Mouse (Mus musculus): ENCODE data around the gene Gnao1. TPM values are rescaled to one million over a fixed set of nuclear protein-coding genes. Genes with fewer than 3 reads are reported as not detected.

The Gnao1 gene
- polyA plus RNA-seq, 1 experiment: 37.5 TPM

DNA sequence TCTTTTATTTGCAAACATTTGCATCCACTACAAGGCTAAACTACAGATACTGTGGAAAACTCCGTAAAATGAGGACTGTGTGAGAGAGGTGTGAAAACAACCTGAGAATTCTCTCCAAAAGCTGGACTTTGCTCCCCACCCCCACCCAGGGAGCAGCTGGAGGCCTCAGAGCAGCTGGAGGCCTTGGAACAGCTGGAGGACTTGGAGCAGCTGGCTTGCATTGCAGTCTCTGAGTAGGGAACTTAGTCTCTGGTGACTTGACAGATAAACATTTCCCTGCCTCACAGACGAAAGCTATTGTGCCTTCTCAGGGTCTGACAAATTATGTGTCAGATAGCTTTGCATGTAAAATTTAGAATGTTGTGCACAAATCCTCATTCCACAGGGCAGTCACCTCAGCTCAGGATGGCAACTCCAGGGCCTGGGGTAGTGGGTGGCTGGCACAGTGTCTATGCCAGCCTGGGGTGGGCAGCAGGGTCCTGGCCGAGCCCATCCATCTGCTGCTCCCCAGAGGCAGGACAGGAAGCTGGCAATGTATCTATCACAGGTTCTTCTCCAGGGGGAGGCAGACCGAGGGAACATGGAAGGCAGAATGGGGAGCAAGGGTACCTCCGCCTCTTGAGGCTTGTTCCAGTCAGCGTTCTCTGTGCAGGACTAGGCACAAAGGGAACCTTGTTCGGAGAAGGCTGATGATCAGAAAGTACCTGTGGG is 87.2 kb downstream of the Gnao1 start:
- H3K4me3 ChIP-seq (ENCODE audit: insufficient read depth, low read depth, low read length): no peak overlapping the region
- no peaks in the 10 kb centered on the region for H3K4me1 ChIP-seq (ENCODE audit: control insufficient read depth, insufficient read depth, insufficient read length, low read length)
- H3K27ac ChIP-seq (replicated peaks; ENCODE audit: low read depth, low read length): no peak overlapping the region

- no peak overlapping the region for H3K27ac ChIP-seq (replicated peaks; ENCODE audit: low read depth, low read length)
- H3K4me1 ChIP-seq (ENCODE audit: control insufficient read depth, insufficient read depth, insufficient read length, low read length): no peaks in the 10 kb centered on the region
- H3K4me3 ChIP-seq (ENCODE audit: insufficient read depth, low read depth, low read length): no peak overlapping the region
These were observed 88.8 kb downstream of the Gnao1 start for GRCm38 (mm10) chr8:93898570-93898969.

DNA sequence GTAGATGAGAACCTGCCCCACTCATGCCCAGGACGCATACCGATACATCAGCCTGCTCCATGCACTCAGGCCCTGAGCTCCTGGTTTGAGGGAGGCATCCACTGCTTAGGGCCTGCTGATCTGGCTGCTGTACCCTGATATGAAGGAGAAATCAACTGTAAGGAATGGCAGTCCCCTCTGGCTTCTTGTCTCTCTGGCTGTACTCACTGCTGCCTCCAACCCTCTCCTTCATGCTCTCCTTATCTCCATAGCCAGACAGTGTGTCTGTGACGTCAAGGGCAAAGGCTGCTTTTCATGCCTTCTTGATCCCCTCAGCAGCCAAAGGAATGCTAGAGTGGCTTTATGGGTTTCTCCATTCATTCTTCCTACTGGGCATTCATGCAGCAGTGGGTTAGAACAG is 92.3 kb downstream of the Gnao1 start:
- no peak overlapping the region for H3K4me3 ChIP-seq (ENCODE audit: insufficient read depth, low read depth, low read length)

DNA sequence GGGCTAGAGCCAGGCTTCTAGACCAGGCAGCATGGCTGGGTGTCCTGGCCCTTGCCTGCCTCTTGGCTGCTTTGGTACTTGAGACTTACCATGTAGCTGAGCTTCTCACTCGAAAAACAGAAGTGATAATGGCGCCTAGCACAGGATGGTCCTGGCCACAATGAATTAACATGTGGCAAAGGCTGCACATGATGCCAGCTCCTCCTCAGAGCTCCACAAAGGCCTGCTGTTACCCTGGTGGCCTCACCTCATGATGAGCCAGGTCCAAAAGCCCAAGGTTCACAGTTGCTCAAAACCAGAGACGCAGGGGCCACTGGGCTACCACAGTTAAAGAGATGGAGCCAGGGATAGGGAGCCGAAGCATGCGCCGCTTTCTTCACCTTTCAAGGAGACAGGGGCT is 97.2 kb downstream of the Gnao1 start:
- H3K27ac ChIP-seq (replicated peaks; ENCODE audit: low read depth, low read length): no peak overlapping the region
- no peak overlapping the region for H3K4me3 ChIP-seq (ENCODE audit: insufficient read depth, low read depth, low read length)
- peaks cover 12% of the 10 kb centered on the region for H3K4me1 ChIP-seq (ENCODE audit: control insufficient read depth, insufficient read depth, insufficient read length, low read length)

More for the DNA sequence above, 92.3 kb downstream of the Gnao1 start:
- Histone ChIP-seq H3K4me1 (ENCODE audit: control insufficient read depth, insufficient read depth, insufficient read length, low read length) (peaks cover 5% of the 10 kb centered on the region), H3K27ac (replicated peaks; ENCODE audit: low read depth, low read length) (no peak overlapping the region)

DNA sequence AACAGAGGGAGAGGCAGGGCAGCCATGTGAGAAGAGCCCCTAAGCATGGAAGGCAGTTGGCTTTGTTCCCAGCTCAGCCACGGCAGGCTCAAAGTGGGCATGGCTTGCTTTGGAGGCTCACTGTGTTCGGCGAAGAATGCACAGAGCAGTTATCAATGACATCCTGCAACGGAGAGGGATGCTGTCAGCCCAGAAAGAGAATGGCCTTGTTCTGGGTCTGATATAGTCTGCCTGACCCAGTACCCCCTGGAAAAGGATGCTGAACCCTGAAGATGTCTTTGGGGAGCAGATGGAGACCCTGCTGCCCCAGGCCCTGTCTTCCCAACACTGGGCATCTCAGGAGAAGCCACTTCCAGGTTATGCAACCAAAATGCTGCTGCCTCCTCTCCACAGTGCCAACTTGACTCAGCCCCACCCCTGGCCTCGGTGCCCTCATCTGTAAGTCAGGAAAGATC is 98.2 kb downstream of the Gnao1 start:
- Histone ChIP-seq H3K27ac (replicated peaks; ENCODE audit: low read depth, low read length) (peak overlapping the region; percentile 26; the same call in 1 of the 2 replicates), H3K4me1 (ENCODE audit: control insufficient read depth, insufficient read depth, insufficient read length, low read length) (peaks cover 12% of the 10 kb centered on the region), H3K4me3 (ENCODE audit: insufficient read depth, low read depth, low read length) (no peak overlapping the region)

DNA sequence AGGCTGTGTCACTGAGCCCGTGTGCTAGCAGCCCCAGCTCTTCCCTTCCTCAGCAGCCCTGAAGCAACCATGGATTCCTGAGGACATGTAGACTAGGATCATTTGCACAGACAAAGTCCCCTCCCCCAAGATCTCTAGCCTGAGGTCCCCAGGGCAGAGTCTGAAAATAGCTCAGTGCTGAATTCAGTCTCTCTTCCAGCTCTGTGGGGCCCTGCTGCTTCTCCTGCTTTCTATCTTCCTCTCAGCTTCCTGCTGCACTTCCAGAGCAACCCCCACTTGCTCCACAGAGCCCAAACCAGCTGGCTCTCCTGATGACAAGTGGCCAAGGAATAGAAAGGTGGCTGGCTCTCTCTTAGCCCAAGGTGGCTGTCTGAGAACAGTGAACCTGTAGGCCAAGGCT is 98.8 kb downstream of the Gnao1 start:
- Histone ChIP-seq H3K4me3 (ENCODE audit: insufficient read depth, low read depth, low read length) (no peak overlapping the region), H3K4me1 (ENCODE audit: control insufficient read depth, insufficient read depth, insufficient read length, low read length) (peaks cover 12% of the 10 kb centered on the region), H3K27ac (replicated peaks; ENCODE audit: low read depth, low read length) (peak overlapping the region; percentile 26; the same call in 1 of the 2 replicates)

- Histone ChIP-seq H3K4me3 (ENCODE audit: insufficient read depth, low read depth, low read length) (no peak overlapping the region), H3K4me1 (ENCODE audit: control insufficient read depth, insufficient read depth, insufficient read length, low read length) (peaks cover 7% of the 10 kb centered on the region), H3K27ac (replicated peaks; ENCODE audit: low read depth, low read length) (no peak overlapping the region)
These were observed 102.2 kb downstream of the Gnao1 start for GRCm38 (mm10) chr8:93911715-93912555.

GRCm38 (mm10) chr8:93917859-93918421 is 108.2 kb downstream of the Gnao1 start:
- no peak overlapping the region for H3K4me3 ChIP-seq (ENCODE audit: insufficient read depth, low read depth, low read length)
- H3K27ac ChIP-seq (replicated peaks; ENCODE audit: low read depth, low read length): peak overlapping the region; percentile 9
- peaks cover 12% of the 10 kb centered on the region for H3K4me1 ChIP-seq (ENCODE audit: control insufficient read depth, insufficient read depth, insufficient read length, low read length)

DNA sequence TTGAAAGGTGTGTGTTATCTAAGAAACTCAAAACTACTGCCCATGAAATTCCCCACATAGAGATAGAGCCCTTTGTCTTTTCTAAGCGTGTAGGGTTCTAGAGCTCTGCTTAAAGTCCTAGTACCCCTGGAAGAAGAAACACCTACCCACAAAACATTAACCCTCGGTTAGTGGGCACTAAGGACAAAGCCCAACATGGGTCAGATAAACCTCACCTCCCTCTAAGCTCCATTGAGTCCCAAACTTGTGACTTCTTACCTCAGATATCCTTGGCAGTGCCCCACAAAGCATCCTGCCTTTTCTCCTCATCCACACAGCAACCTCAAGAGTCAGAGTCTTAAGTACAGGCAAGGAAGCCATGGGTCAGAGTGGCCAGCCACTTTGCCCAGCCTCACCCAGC is 108.8 kb downstream of the Gnao1 start:
- no peak overlapping the region for H3K4me3 ChIP-seq (ENCODE audit: insufficient read depth, low read depth, low read length)
- 0 out of 2 replicates have a peak overlapping the region, but pooled peaks have one; percentile 9 for H3K27ac ChIP-seq (replicated peaks; ENCODE audit: low read depth, low read length)
- H3K4me1 ChIP-seq (ENCODE audit: control insufficient read depth, insufficient read depth, insufficient read length, low read length): peaks cover 12% of the 10 kb centered on the region

DNA sequence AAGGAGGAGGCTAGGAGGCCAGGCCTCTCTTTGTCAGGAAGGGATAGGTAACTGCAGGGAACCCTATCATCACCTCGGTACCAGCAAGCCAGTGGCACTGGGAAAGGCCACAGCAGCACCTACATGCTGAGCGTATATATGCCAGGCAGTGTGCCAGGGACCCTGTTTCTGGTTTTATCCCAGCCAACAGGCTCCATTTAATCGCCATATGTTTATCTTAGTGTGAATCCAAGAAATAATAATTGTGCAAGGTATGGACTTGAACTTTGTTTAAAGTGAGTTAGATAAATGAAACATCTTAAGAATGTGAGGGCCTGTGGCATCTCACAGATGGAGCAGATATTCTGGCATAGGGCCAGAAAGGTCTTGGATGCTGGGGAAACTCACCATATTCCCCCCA is 109.7 kb downstream of the Gnao1 start:
- Histone ChIP-seq H3K27ac (replicated peaks; ENCODE audit: low read depth, low read length) (no peak overlapping the region), H3K4me3 (ENCODE audit: insufficient read depth, low read depth, low read length) (no peak overlapping the region), H3K4me1 (ENCODE audit: control insufficient read depth, insufficient read depth, insufficient read length, low read length) (peaks cover 12% of the 10 kb centered on the region)

GRCm38 (mm10) chr8:93919916-93920589 is 110.3 kb downstream of the Gnao1 start:
- Histone ChIP-seq H3K4me3 (ENCODE audit: insufficient read depth, low read depth, low read length) (no peak overlapping the region), H3K4me1 (ENCODE audit: control insufficient read depth, insufficient read depth, insufficient read length, low read length) (peaks cover 12% of the 10 kb centered on the region), H3K27ac (replicated peaks; ENCODE audit: low read depth, low read length) (no peak overlapping the region)

DNA sequence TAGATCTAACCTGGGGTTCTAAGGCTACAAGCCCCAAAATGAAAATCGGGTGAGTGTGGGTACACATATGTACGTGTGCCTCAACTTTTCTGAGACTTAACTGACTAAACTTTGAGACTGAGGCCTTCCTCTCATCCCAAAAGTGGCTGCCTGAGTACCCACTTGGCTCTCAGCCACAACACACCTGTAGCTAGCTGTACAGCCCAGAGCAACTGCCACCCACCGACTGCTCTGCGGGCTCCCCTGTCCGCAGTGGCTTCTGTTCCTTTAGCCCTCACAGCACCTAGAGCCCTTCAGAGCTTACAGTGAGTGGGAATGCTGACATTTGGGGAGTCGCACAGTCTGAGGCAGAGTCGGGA is 110.8 kb downstream of the Gnao1 start:
- no peak overlapping the region for H3K4me3 ChIP-seq (ENCODE audit: insufficient read depth, low read depth, low read length)
- no peak overlapping the region for H3K27ac ChIP-seq (replicated peaks; ENCODE audit: low read depth, low read length)
- peaks cover 12% of the 10 kb centered on the region for H3K4me1 ChIP-seq (ENCODE audit: control insufficient read depth, insufficient read depth, insufficient read length, low read length)

DNA sequence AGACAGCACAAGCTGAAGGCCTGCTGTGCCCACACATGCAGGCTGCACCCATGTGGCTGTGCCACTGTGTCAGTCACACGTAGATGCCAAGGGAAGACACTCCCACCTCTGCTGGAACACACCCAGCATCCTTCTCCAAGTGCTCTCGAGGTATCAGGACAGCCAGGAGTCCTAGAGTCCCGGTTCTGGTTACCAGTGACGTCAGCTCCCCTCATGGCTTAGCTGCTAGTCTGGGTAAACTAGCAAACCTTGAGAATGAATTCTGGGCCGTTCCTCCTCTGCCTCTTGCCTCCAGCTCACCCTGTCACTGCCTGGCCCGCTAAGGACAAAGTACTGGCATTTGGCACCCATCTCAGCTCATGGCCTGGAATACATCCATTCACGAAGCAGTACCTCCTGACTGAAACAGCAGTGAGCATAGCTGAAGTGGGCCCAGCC is 114.2 kb downstream of the Gnao1 start:
- H3K27ac ChIP-seq (replicated peaks; ENCODE audit: low read depth, low read length): no peak overlapping the region
- H3K4me3 ChIP-seq (ENCODE audit: insufficient read depth, low read depth, low read length): no peak overlapping the region
- no peaks in the 10 kb centered on the region for H3K4me1 ChIP-seq (ENCODE audit: control insufficient read depth, insufficient read depth, insufficient read length, low read length)

DNA sequence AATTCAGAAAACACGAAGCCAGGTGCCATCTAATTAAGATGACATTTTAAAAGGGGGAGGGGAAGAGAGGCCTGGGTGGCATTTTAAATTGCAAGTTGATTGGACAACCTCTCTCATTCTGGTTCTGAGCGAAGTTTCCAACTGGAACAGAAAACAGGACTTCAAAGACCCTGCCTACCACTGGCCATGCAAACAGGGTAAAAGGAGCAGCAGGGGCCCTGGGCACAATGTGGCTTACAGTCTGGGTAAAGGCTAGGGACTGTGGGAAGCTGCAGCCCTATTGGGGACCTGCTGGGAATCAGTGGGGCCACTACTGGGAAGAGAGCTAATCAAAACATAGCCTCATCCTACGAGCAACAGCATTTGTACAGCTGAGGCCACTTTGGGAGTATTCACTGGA is 115.7 kb downstream of the Gnao1 start:
- H3K4me3 ChIP-seq (ENCODE audit: insufficient read depth, low read depth, low read length): no peak overlapping the region
- H3K4me1 ChIP-seq (ENCODE audit: control insufficient read depth, insufficient read depth, insufficient read length, low read length): no peaks in the 10 kb centered on the region
- H3K27ac ChIP-seq (replicated peaks; ENCODE audit: low read depth, low read length): no peak overlapping the region

DNA sequence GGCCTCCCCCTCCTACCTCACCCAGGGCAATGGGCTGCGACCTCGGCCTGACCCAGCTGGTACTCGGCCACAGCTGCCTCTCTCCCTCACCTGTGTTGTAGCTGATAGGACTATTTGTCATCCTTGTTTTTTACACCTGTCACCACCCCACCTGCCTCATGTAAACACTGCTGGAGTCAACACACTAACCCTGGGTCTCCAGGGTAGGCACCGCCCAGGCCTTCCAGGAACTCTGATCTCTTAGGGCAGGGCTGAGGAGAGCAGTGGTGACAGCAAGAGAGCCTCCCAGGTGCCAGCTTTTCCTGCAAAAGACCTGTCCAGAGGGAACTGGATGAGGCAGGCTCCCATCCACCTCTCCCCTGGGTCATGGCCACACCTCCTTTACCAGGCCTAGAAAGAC is 119.5 kb downstream of the Gnao1 start:
- Histone ChIP-seq H3K4me1 (ENCODE audit: control insufficient read depth, insufficient read depth, insufficient read length, low read length) (no peaks in the 10 kb centered on the region), H3K4me3 (ENCODE audit: insufficient read depth, low read depth, low read length) (no peak overlapping the region), H3K27ac (replicated peaks; ENCODE audit: low read depth, low read length) (no peak overlapping the region)
